Mouse (Mus musculus) cerebellum, postnatal 14 days (tissue): ENCODE results near the gene Zfp423.
A peak's percentile ranks its signal among the peaks of the same experiment; 100 is the strongest.

ENCODE experiments used
- DNase-seq, 2 experiments: peaks; one replicate each; pipeline ENCODE4 v3.0.0; 2021; ENCODE audit warnings: mixed read lengths in 2 of 2

Zfp423 gene

GRCm38 (mm10) chr8:87835411-87835821 is 124.0 kb downstream of the Zfp423 start:
- no peak for DNase-seq

DNA sequence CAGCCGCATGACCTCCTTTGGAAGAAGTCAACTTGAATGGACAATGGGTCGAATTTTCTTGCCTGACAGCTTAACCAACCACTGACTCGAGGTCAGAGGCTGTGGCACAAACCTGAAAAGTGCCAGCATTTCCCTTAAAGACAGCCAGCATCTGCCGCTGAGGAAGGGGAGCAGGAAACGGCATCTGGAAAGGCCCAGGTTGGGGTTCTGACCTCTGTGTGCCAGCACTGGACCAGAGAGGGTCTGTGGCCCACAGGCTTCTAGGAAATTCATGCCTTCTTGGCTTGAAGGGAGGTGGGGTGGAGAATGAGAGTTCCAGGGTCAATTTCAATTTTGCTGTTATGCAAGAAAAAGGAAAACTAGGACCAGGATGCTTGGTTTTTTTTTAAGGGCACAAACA is 124.7 kb downstream of the Zfp423 start:
- DNase-seq, result no peak

GRCm38 (mm10) chr8:87833841-87834620 is 125.4 kb downstream of the Zfp423 start:
- peak in 1 of 2 experiments; percentile 35 for DNase-seq

- DNase-seq, result peak; percentile 23 to 37
Observed at GRCm38 (mm10) chr8:87833339-87833738, 126.1 kb downstream of the Zfp423 start.

GRCm38 (mm10) chr8:87832381-87833325 is 126.7 kb downstream of the Zfp423 start:
- no peak for DNase-seq

DNA sequence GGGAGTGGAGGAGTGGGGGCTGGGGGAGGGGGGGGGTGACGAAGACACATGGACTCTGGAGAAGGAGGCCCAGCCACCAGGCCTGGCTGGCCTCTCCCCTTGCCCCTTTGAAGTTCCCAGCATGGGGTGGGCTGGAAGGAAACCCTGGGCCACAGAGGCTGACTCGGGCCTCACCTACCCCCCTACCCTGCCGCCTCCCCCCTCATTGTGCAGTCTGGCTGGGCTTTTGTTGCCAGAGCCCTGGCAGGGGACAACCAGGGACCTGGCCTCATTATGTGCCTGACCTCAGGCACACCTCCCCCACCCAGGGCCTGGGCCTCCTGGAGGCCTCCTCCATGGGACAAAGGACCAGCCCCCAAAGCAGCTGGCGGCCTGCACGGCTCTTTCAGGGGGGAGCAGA is 127.8 kb downstream of the Zfp423 start:
- DNase-seq, result peak in 1 of 2 experiments; percentile 31

DNA sequence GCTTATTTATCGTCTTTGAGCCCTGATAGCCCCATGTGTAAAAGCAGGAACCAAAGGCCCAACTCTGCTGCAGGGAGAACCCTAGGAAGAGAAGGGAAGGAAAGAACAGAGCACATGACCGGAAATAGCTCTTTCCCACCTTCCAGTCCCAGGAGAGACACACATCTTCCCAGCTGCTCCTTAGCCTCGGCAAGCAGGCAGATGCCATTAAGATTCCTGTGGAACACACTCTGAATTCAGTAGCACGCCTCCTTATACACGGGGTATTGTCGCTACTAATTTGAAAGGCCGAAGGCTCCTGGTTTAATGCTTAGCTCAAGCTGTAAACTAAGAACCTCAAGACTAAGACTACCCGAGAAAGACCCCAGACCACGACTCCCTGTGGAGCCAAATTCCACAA is 128.3 kb downstream of the Zfp423 start:
- no peak for DNase-seq

DNA sequence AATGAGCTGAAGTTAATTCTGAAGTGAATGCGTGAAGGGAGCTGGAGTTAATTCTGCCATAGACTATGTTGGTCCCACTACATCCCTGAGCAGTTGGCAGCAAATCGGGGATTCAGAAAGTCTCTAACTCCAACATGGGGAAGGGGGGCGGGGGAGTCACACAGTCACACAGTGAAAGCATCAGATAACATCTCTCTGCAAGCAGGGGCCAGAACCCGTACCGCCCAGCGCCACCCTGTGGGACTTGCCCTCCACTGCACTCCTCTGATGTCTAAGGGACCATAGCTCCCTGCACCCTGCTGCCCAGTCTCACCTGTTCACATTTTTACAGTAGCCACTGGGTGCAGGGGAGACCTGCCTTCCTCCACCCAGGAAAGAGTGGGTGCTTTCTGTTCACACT is 129.2 kb downstream of the Zfp423 start:
- DNase-seq, result peak; percentile 56 to 79

DNA sequence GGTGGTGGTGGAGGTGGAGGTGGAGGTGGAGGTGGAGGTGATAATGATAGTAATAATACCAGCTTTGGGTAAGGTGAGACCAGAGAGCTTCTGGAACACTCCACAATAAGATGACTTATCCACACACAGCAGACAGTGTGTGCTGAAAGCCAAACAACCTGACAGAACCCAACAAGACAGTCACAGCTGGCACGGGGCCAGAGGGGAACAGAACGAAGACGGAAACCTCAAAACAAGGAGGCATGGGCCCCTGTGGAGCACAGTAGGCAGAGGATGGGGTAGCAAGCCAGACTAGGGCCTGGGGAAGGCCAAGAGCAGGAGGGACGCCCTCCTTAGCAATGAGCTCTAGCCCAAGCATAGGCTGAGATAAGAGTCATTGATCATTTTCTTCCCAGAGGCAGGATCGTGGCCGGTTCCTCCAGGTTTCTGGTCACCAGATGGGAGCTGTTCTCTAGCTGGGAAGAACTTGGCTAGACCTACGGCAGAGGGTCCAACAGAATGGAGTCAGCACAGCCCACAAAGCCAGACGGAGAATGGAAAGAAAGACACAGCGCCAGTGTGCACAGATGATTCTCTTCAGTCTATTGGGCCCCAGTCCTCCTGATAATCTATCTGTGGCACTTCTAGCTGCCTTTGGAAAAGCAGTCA is 133.3 kb downstream of the Zfp423 start:
- DNase-seq, result peak; percentile 76 to 82

- DNase-seq, result no peak
Observed at GRCm38 (mm10) chr8:87823172-87823571, 136.2 kb downstream of the Zfp423 start.

GRCm38 (mm10) chr8:87822690-87823089 is 136.7 kb downstream of the Zfp423 start:
- no peak for DNase-seq

GRCm38 (mm10) chr8:87822175-87822574 is 137.2 kb downstream of the Zfp423 start:
- no peak for DNase-seq

DNA sequence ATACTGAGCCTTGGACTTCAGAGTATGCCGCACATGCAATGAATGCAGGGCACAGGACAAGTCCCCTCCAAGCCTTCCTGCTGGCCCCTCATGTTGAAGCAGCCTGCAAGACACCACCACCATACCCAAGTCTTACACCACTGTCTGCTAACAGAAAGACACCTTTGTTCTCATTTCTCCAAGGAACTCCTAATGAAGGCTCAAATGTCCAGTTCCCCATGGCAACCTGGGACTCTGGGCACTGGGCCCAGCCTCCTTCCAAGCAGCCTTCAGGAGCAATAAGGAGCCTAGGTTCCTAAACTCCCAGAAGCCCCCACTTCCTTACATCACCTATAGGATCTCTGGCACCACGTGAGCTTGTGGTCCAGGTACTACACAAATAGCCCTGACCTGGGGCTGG is 137.7 kb downstream of the Zfp423 start:
- no peak for DNase-seq

- DNase-seq, result peak; percentile 52 to 53
Observed at GRCm38 (mm10) chr8:87819263-87819662, 140.1 kb downstream of the Zfp423 start.

- peak; percentile 60 to 67 for DNase-seq
Observed at GRCm38 (mm10) chr8:87818506-87818905, 140.9 kb downstream of the Zfp423 start.

GRCm38 (mm10) chr8:87816141-87816540 is 143.3 kb downstream of the Zfp423 start:
- peak; percentile 55 to 66 for DNase-seq

- peak in 1 of 2 experiments; percentile 54 for DNase-seq
Observed at GRCm38 (mm10) chr8:87812661-87813060, 146.7 kb downstream of the Zfp423 start.

GRCm38 (mm10) chr8:87812069-87812449 is 147.3 kb downstream of the Zfp423 start:
- no peak for DNase-seq

DNA sequence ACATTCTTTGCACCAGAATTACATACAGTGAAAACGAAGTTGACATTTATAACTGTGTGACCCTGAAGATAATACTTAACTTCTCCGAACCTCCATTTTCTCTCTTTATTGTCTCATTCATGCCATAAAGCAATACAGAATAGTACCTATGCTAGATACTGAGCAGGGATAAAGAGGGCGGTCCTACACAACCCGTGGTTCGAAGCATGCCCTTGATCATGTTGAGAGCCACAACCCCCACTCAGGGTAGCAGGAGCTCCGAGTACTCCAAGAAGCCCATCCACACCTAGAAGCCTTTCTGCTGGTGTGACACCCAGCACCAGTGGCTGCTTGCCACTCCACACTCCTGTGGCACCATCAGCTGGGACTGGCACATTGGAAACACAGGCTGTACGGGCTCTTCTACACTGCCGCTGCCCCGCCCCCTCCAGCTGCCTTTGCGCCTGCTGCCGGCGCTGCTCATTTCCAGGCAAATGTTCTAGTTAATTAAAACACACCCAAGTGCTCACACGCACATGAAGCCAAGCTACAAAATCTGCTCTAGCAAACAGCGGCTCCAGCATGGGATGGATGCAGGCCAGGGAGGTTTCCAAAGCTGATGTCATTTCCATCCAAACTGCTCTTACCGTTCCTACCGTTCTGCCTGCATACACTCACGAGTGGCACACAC is 147.9 kb downstream of the Zfp423 start:
- DNase-seq, result peak; percentile 73 to 87

DNA sequence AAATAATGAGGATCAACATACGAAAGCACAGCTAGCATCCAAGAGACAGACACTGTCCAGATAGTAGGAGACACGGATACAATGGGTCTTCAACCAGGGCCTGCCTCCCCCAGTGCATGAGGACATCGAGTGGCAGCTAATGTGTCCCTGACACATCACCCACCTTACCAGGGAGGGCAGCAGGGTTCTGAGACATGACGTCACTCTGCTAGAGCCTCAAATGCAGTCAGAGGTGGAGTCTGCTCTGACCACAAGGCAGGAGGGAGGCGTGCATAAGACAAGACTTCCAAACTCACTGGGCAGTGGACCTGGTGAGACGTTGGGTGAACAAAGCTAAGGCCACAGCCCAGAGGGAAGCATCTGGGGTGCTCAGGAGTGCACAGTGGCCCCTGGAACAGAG is 148.6 kb downstream of the Zfp423 start:
- no peak for DNase-seq

DNA sequence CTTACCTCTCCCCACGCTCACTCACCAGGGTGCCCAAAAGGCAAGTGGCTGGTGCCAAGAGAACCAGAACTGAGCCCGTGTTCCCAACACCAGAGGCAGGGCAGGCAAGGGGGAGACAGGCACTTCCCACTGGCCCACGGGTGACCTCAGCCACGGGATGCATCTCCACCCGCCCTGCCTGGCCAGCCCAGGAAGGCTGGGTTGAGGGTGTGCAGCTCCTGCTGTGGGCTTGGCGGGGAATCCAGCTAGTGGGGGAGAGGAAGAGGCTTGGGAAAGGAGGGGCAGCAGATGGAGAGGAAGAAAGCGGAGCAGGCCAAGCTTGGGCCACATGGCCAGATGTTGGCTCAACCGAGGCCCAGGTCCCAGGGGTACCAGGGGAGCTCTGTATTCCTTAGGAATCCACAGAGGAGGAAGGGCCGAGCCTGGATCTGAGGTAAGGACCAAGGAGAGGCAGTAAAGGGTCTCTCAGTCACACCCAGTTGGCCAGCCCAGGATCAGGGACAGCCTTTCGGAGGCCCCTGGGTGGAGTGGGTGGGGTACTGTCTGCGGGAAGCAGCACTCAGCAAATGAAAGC is 155.0 kb downstream of the Zfp423 start:
- DNase-seq, result peak; percentile 36 to 37

- DNase-seq, result peak; percentile 29 to 42
Observed at GRCm38 (mm10) chr8:87803437-87803836, 156.0 kb downstream of the Zfp423 start.
